26 mouse cellular contexts compared by ENCODE assay signal in the genomic region with DNA sequence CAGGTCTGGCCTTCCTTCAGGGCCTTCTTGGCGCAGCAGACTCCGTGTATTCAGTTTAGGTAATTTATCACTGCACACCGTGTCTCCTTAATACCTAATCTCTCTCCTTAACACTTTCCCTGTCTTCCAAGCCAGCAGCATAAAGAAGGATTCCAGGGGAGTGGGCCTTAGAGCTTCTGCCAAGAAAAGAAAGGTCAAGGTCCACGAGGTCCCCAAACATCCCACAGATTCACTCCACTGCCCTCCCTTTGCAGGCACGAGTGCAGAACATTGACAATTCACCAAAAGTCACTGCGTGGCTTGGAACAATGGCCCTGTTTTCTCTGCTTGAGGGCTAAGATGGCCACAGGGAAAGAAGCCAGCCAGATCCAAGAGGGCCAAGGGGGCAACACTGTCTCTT.
DNase-seq lines count a peak whose midpoint lies in the region; ATAC-seq lines count a peak whose summit lies in the region.
"Had no signal": no experiment of that assay in that cellular context is flagged by ENCODE, and none has a peak within 500 bp of the region (broad histone marks: within the 10 kb centered on the region; RNA-seq: fewer than 3 reads in every experiment).

No protein-coding gene starts in this region.

- H3K27ac ChIP-seq in forebrain, embryonic 10.5 days = 0 out of 2 replicates have a peak overlapping the region, but pooled peaks have one; percentile 56
- H3K27ac ChIP-seq in forebrain, embryonic 11.5 days (ENCODE audit: low read depth, low read length) = no peak overlapping the region
- no peak overlapping the region; the same call in 1 of the 2 replicates for H3K27ac ChIP-seq in kidney, embryonic 14.5 days (ENCODE audit: low read depth, low read length)
- H3K27ac ChIP-seq: forebrain, embryonic 13.5 days; gastrocnemius, adult 2 months; heart, embryonic 15.5 days; hindbrain, embryonic 15.5 days; intestine, embryonic 15.5 days; liver, embryonic 15.5 days; macrophage had no signal

- H3K4me1 ChIP-seq in forebrain, embryonic 10.5 days = peaks cover 28% of the 10 kb centered on the region
- no peaks in the 10 kb centered on the region for H3K4me1 ChIP-seq in forebrain, embryonic 11.5 days (replicated peaks; ENCODE audit: control insufficient read depth, insufficient read depth, low read length)
- H3K4me1 ChIP-seq in kidney, embryonic 14.5 days (ENCODE audit: control insufficient read depth, insufficient read depth, low read length) = 0 out of 2 replicates have a peak, but pooled peaks cover 3% of the 10 kb centered on the region
- H3K4me1 ChIP-seq: forebrain, embryonic 13.5 days; heart, embryonic 15.5 days; hindbrain, embryonic 15.5 days; liver, embryonic 15.5 days had no signal

- H3K9ac ChIP-seq in forebrain, embryonic 11.5 days (ENCODE audit: low read length) = no peak overlapping the region
- H3K9ac ChIP-seq in kidney, embryonic 14.5 days (ENCODE audit: low read depth, low read length) = no peak overlapping the region
- H3K9ac ChIP-seq: forebrain, embryonic 13.5 days; heart, embryonic 15.5 days; hindbrain, embryonic 15.5 days; intestine, embryonic 15.5 days; liver, embryonic 15.5 days had no signal

- DNase-seq in forebrain, embryonic 10.5 days (ENCODE audit: extremely low spot score, low spot score) = no peak
- no peak for DNase-seq in forebrain, embryonic 11.5 days (ENCODE audit: low spot score)
- DNase-seq in kidney, adult 18-20 months = peak; percentile 46
- peak; percentile 53 to 68 for DNase-seq in kidney, postnatal 36 days
- DNase-seq in gastrocnemius, adult 18-20 months (ENCODE audit: low spot score) = no peak
- DNase-seq: B cell, adult 2 months; cerebellum, adult 18-20 months; cerebellum, postnatal 14 days; gastrocnemius, adult 2 months; heart, postnatal 36 days; left cerebral cortex, postnatal 4 days; liver; thymus, adult 18-20 months; thymus, postnatal 36 days had no signal

- ATAC-seq in forebrain, embryonic 11.5 days (replicated peaks; ENCODE audit: low FRiP score) = no peak
- peak; percentile 50; the same call in 1 of the 2 replicates for ATAC-seq in kidney, embryonic 14.5 days (ENCODE audit: low FRiP score, low TSS enrichment)
- ATAC-seq in erythroblast, adult 5-6 weeks (replicated peaks; ENCODE audit: low FRiP score, poor library complexity, severe bottlenecking) = no peak
- ATAC-seq: forebrain, embryonic 13.5 days; intestine, embryonic 15.5 days; Patski had no signal

- no peak overlapping the region for H3K4me2 ChIP-seq in forebrain, embryonic 11.5 days (ENCODE audit: low read depth, low read length, severe bottlenecking)
- no peak overlapping the region for H3K4me2 ChIP-seq in kidney, embryonic 14.5 days (replicated peaks; ENCODE audit: low read depth, low read length)
- H3K4me2 ChIP-seq: forebrain, embryonic 13.5 days; heart, embryonic 15.5 days; hindbrain, embryonic 15.5 days; intestine, embryonic 15.5 days; liver, embryonic 15.5 days; midbrain, embryonic 11.5 days had no signal

- 55% methylated on average over 6 of the region's 6 CpGs for WGBS in forebrain, embryonic 10.5 days
- 55% methylated on average over 6 of the region's 6 CpGs for WGBS in forebrain, embryonic 11.5 days
- WGBS in kidney, embryonic 14.5 days = 29% methylated on average over 6 of the region's 6 CpGs

- no peak overlapping the region for H3K4me3 ChIP-seq in forebrain, embryonic 10.5 days
- H3K4me3 ChIP-seq in forebrain, embryonic 11.5 days (ENCODE audit: low read depth, low read length) = no peak overlapping the region
- H3K4me3 ChIP-seq in kidney, embryonic 14.5 days (ENCODE audit: low read length) = no peak overlapping the region
- H3K4me3 ChIP-seq: forebrain, embryonic 13.5 days; gastrocnemius, adult 2 months; heart, embryonic 15.5 days; hindbrain, embryonic 15.5 days; intestine, embryonic 15.5 days; liver, embryonic 15.5 days had no signal

- H3K36me3 ChIP-seq in forebrain, embryonic 10.5 days (replicated peaks) = no peaks in the 10 kb centered on the region
- no peaks in the 10 kb centered on the region for H3K36me3 ChIP-seq in forebrain, embryonic 11.5 days (ENCODE audit: control insufficient read depth, insufficient read depth, low read length)
- no peaks in the 10 kb centered on the region for H3K36me3 ChIP-seq in kidney, embryonic 14.5 days (ENCODE audit: control insufficient read depth, insufficient read depth, low read length)
- H3K36me3 ChIP-seq: heart, embryonic 15.5 days; hindbrain, embryonic 15.5 days; intestine, embryonic 15.5 days; liver, embryonic 15.5 days had no signal

- no peaks in the 10 kb centered on the region for H3K9me3 ChIP-seq in forebrain, embryonic 10.5 days
- H3K9me3 ChIP-seq in forebrain, embryonic 11.5 days (ENCODE audit: control insufficient read depth, low read length) = no peaks in the 10 kb centered on the region
- H3K9me3 ChIP-seq in kidney, embryonic 14.5 days (ENCODE audit: control insufficient read depth, low read length) = no peaks in the 10 kb centered on the region
- H3K9me3 ChIP-seq: forebrain, embryonic 13.5 days; G1E; heart, embryonic 15.5 days; hindbrain, embryonic 15.5 days; intestine, embryonic 15.5 days; liver, embryonic 15.5 days had no signal

- H3K27me3 ChIP-seq in forebrain, embryonic 10.5 days (ENCODE audit: poor library complexity, severe bottlenecking) = peaks cover 7% of the 10 kb centered on the region
- no peaks in the 10 kb centered on the region for H3K27me3 ChIP-seq in forebrain, embryonic 11.5 days (ENCODE audit: control insufficient read depth, insufficient read depth, low read length)
- no peaks in the 10 kb centered on the region for H3K27me3 ChIP-seq in kidney, embryonic 14.5 days (ENCODE audit: control insufficient read depth, insufficient read depth, low read length)
- H3K27me3 ChIP-seq: CH12.LX; forebrain, embryonic 13.5 days; intestine, embryonic 15.5 days; liver, embryonic 15.5 days; Patski had no signal

Comparison
In these comparisons a context has a peak if more than half of its experiments do, and no peak if none do; other contexts are left out.
1. DNase-seq: peak in kidney, adult 18-20 months (single experiment) and kidney, postnatal 36 days (2 of 2); none in forebrain, embryonic 10.5 days (single experiment), forebrain, embryonic 11.5 days (single experiment) and gastrocnemius, adult 18-20 months (single experiment).